Mouse (Mus musculus) embryonic facial prominence, embryonic 11.5 days (tissue): Measurements from ENCODE around the gene Gadl1. TPM values are rescaled to one million over a fixed set of nuclear protein-coding genes. Genes with fewer than 3 reads are reported as not detected.

Experiments used
- ATAC-seq: fragments of 200-750 bp; cut with Nextera tagmentation; replicated peaks from 2 replicates; pipeline ENCODE4 v1.8.0; 2017; ENCODE audit warnings: low read depth; ENCODE audit not compliant: insufficient number of reproducible peaks, low FRiP score, low TSS enrichment
- DNase-seq: peaks from one replicate; pipeline ENCODE4 v3.0.0-alpha.2; 2015; ENCODE audit warnings: low spot score
- H3K27ac ChIP-seq: fragments of 300-500 bp; sonication (generic); replicated peaks from 2 replicates; pipeline ENCODE4 v1.5.1; 2014; ENCODE audit warnings: mild to moderate bottlenecking, low read depth, low read length, control low read depth
- H3K27me3 ChIP-seq: fragments of 300-500 bp; sonication (generic); 2 replicates; pipeline ENCODE4 v1.6.1; 2014; ENCODE audit warnings: mild to moderate bottlenecking, low read length, moderate library complexity, mixed read lengths; ENCODE audit not compliant: control insufficient read depth, insufficient read depth
- H3K36me3 ChIP-seq: fragments of 300-500 bp; sonication (generic); replicated peaks from 2 replicates; pipeline ENCODE4 v1.6.1; 2014; ENCODE audit warnings: low read depth, mild to moderate bottlenecking, low read length, moderate library complexity, mixed read lengths; ENCODE audit not compliant: control insufficient read depth, insufficient read depth
- H3K4me1 ChIP-seq: fragments of 300-500 bp; sonication (generic); 2 replicates; pipeline ENCODE4 v1.6.1; 2014; ENCODE audit warnings: low read length, mixed read lengths; ENCODE audit not compliant: control insufficient read depth, insufficient read depth
- H3K4me2 ChIP-seq: fragments of 300-500 bp; sonication (generic); 2 replicates; pipeline ENCODE4 v1.6.1; 2014; ENCODE audit warnings: low read depth, mild to moderate bottlenecking, control low read depth, low read length, moderate library complexity
- H3K4me3 ChIP-seq: fragments of 300-500 bp; sonication (generic); 2 replicates; pipeline ENCODE4 v1.5.1; 2014; ENCODE audit warnings: low read depth, low read length, control low read depth
- H3K9ac ChIP-seq: fragments of 300-500 bp; sonication (generic); replicated peaks from 2 replicates; pipeline ENCODE4 v1.6.1; 2014; ENCODE audit warnings: mild to moderate bottlenecking, control low read depth, low read length
- H3K9me3 ChIP-seq: fragments of 300-500 bp; sonication (generic); replicated peaks from 2 replicates; pipeline ENCODE4 v1.6.1; 2016; ENCODE audit warnings: mild to moderate bottlenecking, low read length, inconsistent platforms, mixed read lengths; ENCODE audit not compliant: control insufficient read depth
- WGBS: fragments of 180-500 bp; shearing (Covaris S2); extraction: QIAGEN DNeasy Blood & Tissue Kit; methylation state at CpG from one replicate; pipeline ENCODE4 v1.1.7; 2014; 5-methylcytosine and 5-hydroxymethylcytosine counted together
- polyA plus RNA-seq: library from polyadenylated mRNA; unstranded; fragments of >200 nt; fragmentation: Nextera tagmentation; extraction: Ambion mirVana; gene quantifications from 2 replicates; pipeline ENCODE4 v1.2.1, GENCODE M21; 2014

The Gadl1 gene
- polyA plus RNA-seq, 1 experiment from 2014 or later = 0.74 TPM

- ATAC-seq (no peak), DNase-seq (no peak)
- WGBS = 94% methylated on average over 5 of the region's 5 CpGs
- Histone ChIP-seq H3K27ac (no peak overlapping the region), H3K9ac (no peak overlapping the region), H3K4me2 (no peak overlapping the region), H3K4me1 (no peaks in the 10 kb centered on the region), H3K4me3 (no peak overlapping the region), H3K9me3 (no peaks in the 10 kb centered on the region), H3K36me3 (no peaks in the 10 kb centered on the region), H3K27me3 (no peaks in the 10 kb centered on the region)
Observed at GRCm38 (mm10) chr9:115937915-115938314, 28.7 kb downstream of the Gadl1 start.

GRCm38 (mm10) chr9:115939420-115939819, 30.2 kb downstream of the Gadl1 start:
- Histone ChIP-seq H3K9me3 (no peaks in the 10 kb centered on the region), H3K27me3 (no peaks in the 10 kb centered on the region), H3K4me2 (no peak overlapping the region), H3K4me1 (no peaks in the 10 kb centered on the region), H3K36me3 (no peaks in the 10 kb centered on the region), H3K27ac (no peak overlapping the region), H3K4me3 (no peak overlapping the region), H3K9ac (no peak overlapping the region)
- DNase-seq = no peak
- ATAC-seq = no peak
- 85% methylated on average over 3 of the region's 3 CpGs for WGBS

- Histone ChIP-seq H3K27me3 (no peaks in the 10 kb centered on the region), H3K4me1 (no peaks in the 10 kb centered on the region), H3K9ac (no peak overlapping the region), H3K4me3 (no peak overlapping the region), H3K27ac (no peak overlapping the region), H3K36me3 (no peaks in the 10 kb centered on the region), H3K4me2 (no peak overlapping the region), H3K9me3 (no peaks in the 10 kb centered on the region)
- DNase-seq (no peak), ATAC-seq (no peak)
- WGBS = 74% methylated on average over 8 of the region's 8 CpGs
Observed at GRCm38 (mm10) chr9:115941171-115941570, 31.9 kb downstream of the Gadl1 start.

GRCm38 (mm10) chr9:115942486-115942885, 33.2 kb downstream of the Gadl1 start:
- no peaks in the 10 kb centered on the region for H3K36me3 ChIP-seq
- no peak overlapping the region for H3K9ac ChIP-seq
- DNase-seq (no peak), ATAC-seq (no peak)
- H3K27ac ChIP-seq = no peak overlapping the region
- H3K4me3 ChIP-seq = no peak overlapping the region
- WGBS = 59% methylated on average over 4 of the region's 4 CpGs
- no peak overlapping the region for H3K4me2 ChIP-seq
- no peaks in the 10 kb centered on the region for H3K9me3 ChIP-seq
- no peaks in the 10 kb centered on the region for H3K4me1 ChIP-seq
- H3K27me3 ChIP-seq = no peaks in the 10 kb centered on the region

- DNase-seq = peak; percentile 17
- 59% methylated on average over 7 of the region's 7 CpGs for WGBS
- Histone ChIP-seq H3K27ac (no peak overlapping the region), H3K27me3 (no peaks in the 10 kb centered on the region), H3K9ac (no peak overlapping the region), H3K4me1 (no peaks in the 10 kb centered on the region), H3K4me3 (no peak overlapping the region), H3K36me3 (no peaks in the 10 kb centered on the region), H3K4me2 (no peak overlapping the region), H3K9me3 (no peaks in the 10 kb centered on the region)
- no peak for ATAC-seq
Observed at GRCm38 (mm10) chr9:115942989-115943388, 33.7 kb downstream of the Gadl1 start.

- no peak overlapping the region for H3K9ac ChIP-seq
- no peak overlapping the region for H3K27ac ChIP-seq
- no peak overlapping the region for H3K4me3 ChIP-seq
- H3K9me3 ChIP-seq = no peaks in the 10 kb centered on the region
- H3K27me3 ChIP-seq = no peaks in the 10 kb centered on the region
- no peak for DNase-seq
- WGBS = 87% methylated on average over 10 of the region's 10 CpGs
- no peak overlapping the region for H3K4me2 ChIP-seq
- no peak for ATAC-seq
- no peaks in the 10 kb centered on the region for H3K4me1 ChIP-seq
- no peaks in the 10 kb centered on the region for H3K36me3 ChIP-seq
Observed at GRCm38 (mm10) chr9:115943577-115944320, 34.5 kb downstream of the Gadl1 start.

- Histone ChIP-seq H3K9me3 (no peaks in the 10 kb centered on the region), H3K27me3 (no peaks in the 10 kb centered on the region), H3K9ac (no peak overlapping the region), H3K4me1 (no peaks in the 10 kb centered on the region), H3K36me3 (no peaks in the 10 kb centered on the region), H3K4me3 (no peak overlapping the region), H3K27ac (no peak overlapping the region), H3K4me2 (no peak overlapping the region)
- WGBS = 84% methylated on average over 7 of the region's 7 CpGs
- DNase-seq (no peak), ATAC-seq (no peak)
Observed at GRCm38 (mm10) chr9:115965056-115965455, 55.8 kb downstream of the Gadl1 start.

DNA sequence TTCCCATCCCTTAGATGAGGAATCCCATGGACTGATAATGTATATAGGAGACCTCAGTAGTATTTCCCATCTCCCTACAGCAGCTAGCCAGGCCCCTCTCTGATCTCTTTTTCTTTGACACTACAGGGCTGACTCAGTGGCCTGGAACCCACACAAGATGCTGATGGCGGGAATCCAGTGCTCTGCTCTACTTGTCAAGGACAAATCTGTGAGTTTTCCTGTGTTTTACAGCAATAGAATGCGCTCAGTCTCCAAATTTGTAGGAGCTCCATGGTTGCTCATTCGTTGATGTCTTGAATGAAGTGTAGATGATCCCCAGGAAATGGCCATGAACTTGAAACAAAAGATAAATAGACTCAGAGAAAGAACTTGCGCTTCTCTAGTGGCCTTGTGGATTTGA, 56.9 kb downstream of the Gadl1 start:
- H3K27me3 ChIP-seq = no peaks in the 10 kb centered on the region
- no peaks in the 10 kb centered on the region for H3K4me1 ChIP-seq
- no peaks in the 10 kb centered on the region for H3K36me3 ChIP-seq
- no peak overlapping the region for H3K27ac ChIP-seq
- no peak overlapping the region for H3K9ac ChIP-seq
- ATAC-seq (no peak), DNase-seq (no peak)
- H3K4me3 ChIP-seq = no peak overlapping the region
- 89% methylated on average over 4 of the region's 4 CpGs for WGBS
- no peaks in the 10 kb centered on the region for H3K9me3 ChIP-seq
- H3K4me2 ChIP-seq = no peak overlapping the region
